Mouse (Mus musculus) erythroid progenitor cell, adult 5-6 weeks (primary cell): ENCODE results near the gene Lix1l. TPM values are rescaled to one million over a fixed set of nuclear protein-coding genes. Genes with fewer than 3 reads are reported as not detected.

Experiments
- ATAC-seq: replicated peaks from 2 replicates; pipeline ENCODE4 v1.8.0; 2016; ENCODE audit warnings: moderate number of reproducible peaks, mild to moderate bottlenecking, moderate TSS enrichment, inconsistent platforms; ENCODE audit not compliant: poor library complexity, low FRiP score, severe bottlenecking
- total RNA-seq, 2 experiments: library from RNA; stranded (forward) in 1 of 2; stranded (reverse) in 1 of 2; fragments of 150-400 nt in 1 of 2; fragments of 186-747, 209-891 nt in 1 of 2; gene quantifications; 2 replicates each; pipeline versions ENCODE4 v1.2.3 to v1.2.4; 2015 to 2017; ENCODE audit warnings: low replicate concordance in 2 of 2

Lix1l gene
- not detected in 2 replicates for total RNA-seq (2015; ENCODE audit: low replicate concordance)
- 0.13 TPM in 1 of 2 replicates, not detected in the other for total RNA-seq (2017; ENCODE audit: low replicate concordance)

GRCm38 (mm10) chr3:96600639-96601250, at the start of gene Lix1l:
Gene Lix1l (plus strand): TSS chr3:96601149.
- no peak for ATAC-seq

- no peak for ATAC-seq
These were observed 49.7 kb upstream of the Lix1l start for GRCm38 (mm10) chr3:96551203-96551602.

- no peak for ATAC-seq
These were observed 49.1 kb upstream of the Lix1l start for GRCm38 (mm10) chr3:96551890-96552289.

- no peak for ATAC-seq
These were observed 47.3 kb upstream of the Lix1l start for GRCm38 (mm10) chr3:96553601-96554000.

GRCm38 (mm10) chr3:96554251-96554650, 46.7 kb upstream of the Lix1l start:
- no peak for ATAC-seq

- no peak for ATAC-seq
These were observed 45.8 kb upstream of the Lix1l start for GRCm38 (mm10) chr3:96555041-96555596.

- no peak for ATAC-seq
These were observed 44.8 kb upstream of the Lix1l start for GRCm38 (mm10) chr3:96555999-96556614.

- ATAC-seq = peak; percentile 45; the same call in 1 of the 2 replicates
These were observed 44.0 kb upstream of the Lix1l start for GRCm38 (mm10) chr3:96556651-96557635.

GRCm38 (mm10) chr3:96557694-96558093, 43.3 kb upstream of the Lix1l start, which contains the start of gene Txnip:
Gene Txnip (plus strand): TSS chr3:96557957.
- ATAC-seq = peak; percentile 90

- peak; percentile 35 for ATAC-seq
These were observed 42.8 kb upstream of the Lix1l start for GRCm38 (mm10) chr3:96558159-96558558.

GRCm38 (mm10) chr3:96558668-96559196, 42.2 kb upstream of the Lix1l start:
- ATAC-seq = no peak

GRCm38 (mm10) chr3:96559398-96559910, 41.5 kb upstream of the Lix1l start:
- no peak for ATAC-seq

GRCm38 (mm10) chr3:96559911-96560850, 40.8 kb upstream of the Lix1l start:
- 0 out of 2 replicates have a peak, but pooled peaks have one; percentile 29 for ATAC-seq

GRCm38 (mm10) chr3:96560881-96561668, 39.9 kb upstream of the Lix1l start:
- ATAC-seq = no peak

- ATAC-seq = no peak
These were observed 38.8 kb upstream of the Lix1l start for GRCm38 (mm10) chr3:96561946-96562681.

- no peak for ATAC-seq
These were observed 37.7 kb upstream of the Lix1l start for GRCm38 (mm10) chr3:96563267-96563666.
